Mouse (Mus musculus) adrenal gland, postnatal 10 days (tissue): ENCODE measurements at regions not wholly inside any gene's neighbourhood (a gene's known extent, or its start where the extent isn't known, plus 50 kb on each side); places are given as distances from the start of the nearest gene placed in this dataset.

Experiments
- DNase-seq: peaks from one replicate; pipeline ENCODE4 v3.0.0; 2021; ENCODE audit warnings: mixed read lengths

- DNase-seq = no peak
These were observed 569.8 kb downstream of the Pcdh19 start for GRCm38 (mm10) chrX:133119026-133119425.

- no peak for DNase-seq
These were observed 578.6 kb downstream of the Pcdh19 start for GRCm38 (mm10) chrX:133110173-133110572.

- DNase-seq = no peak
These were observed 595.8 kb downstream of the Pcdh19 start for GRCm38 (mm10) chrX:133092983-133093382.

DNA sequence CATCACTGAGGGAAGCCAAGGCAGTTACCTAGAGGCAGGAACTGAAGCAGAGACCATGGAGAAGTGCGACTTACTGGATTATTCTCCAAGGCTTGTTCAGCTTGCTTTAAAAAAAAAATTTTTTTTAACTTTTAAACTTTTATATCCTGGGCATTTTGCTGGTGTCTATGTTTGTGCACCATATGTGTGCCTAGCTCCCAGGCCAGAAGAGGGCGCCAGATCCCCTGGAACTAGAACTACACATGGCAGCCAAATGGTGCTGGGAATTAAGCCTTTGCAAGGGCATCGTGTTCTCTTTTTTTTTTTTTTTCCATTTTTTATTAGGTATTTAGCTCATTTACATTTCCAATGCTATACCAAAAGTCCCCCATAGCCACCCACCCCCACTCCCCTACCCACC is 624.7 kb downstream of the Pcdh19 start:
- DNase-seq = peak; percentile 4
